Mouse (Mus musculus): ENCODE data around the gene Abat.

DNA sequence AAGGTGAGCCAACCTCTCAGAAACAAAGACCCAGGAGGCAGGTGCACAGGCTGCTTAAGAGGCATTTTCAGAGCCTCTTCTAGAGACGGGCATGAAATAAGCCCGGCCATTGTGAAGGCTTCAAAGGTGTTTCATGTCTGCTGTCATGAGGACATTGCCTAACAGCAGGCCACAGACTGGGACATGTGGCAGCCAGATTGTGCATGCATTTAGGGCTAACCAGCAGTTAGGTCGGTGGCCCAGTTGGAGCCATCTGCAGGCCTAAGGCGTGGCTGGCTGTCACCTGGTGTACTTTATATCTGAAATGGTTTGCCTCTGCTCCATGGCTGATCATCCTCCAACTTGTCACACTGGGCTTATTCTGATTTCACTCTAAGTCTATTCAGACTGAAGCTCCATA, 65.1 kb downstream of the Abat start:
- no peak for TF ChIP-seq POLR2A (IDR thresholded peaks at IDR 0.05; ENCODE audit: borderline replicate concordance, extremely low read depth, low read depth, low read length)
- TF ChIP-seq CTCF (IDR thresholded peaks at IDR 0.05; ENCODE audit: insufficient read depth, low read length) = no peak
